Mouse (Mus musculus) cortical plate, adult 2 months (tissue): Measurements from ENCODE around the gene Rnf145.

Experiments used
- CTCF ChIP-seq: fragments of 200-500 bp; IDR thresholded peaks from 2 replicates; pipeline ENCODE4 v1.5.1; 2011; ENCODE audit warnings: mild to moderate bottlenecking, control low read depth, low read length; ENCODE audit not compliant: insufficient read depth; ENCODE audit errors: extremely low read depth
- POLR2A ChIP-seq: fragments of 200-500 bp; IDR thresholded peaks from 2 replicates; pipeline ENCODE4 v1.6.1; 2011; ENCODE audit warnings: mild to moderate bottlenecking, low read length, control low read depth; ENCODE audit not compliant: insufficient read depth; ENCODE audit errors: extremely low read depth

DNA sequence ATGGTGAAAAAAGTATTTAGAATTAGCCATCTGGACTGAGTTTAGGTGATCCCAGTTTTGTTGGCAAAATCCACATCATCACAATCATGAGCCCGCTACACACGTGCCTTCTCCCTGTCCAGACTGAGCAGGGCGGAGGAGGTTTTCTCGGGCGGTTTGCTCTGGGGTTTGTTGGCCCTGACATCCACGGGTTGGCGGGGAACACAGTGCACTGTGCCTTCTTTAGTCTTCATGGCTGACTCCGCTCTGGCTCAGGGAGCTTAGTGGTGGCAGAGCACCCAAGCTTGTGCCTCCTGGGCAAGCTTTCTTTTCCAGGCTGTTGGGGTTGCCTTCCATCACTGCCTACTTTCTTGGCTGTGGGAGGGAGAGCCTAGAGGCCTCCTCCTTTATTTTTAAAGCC, 41.6 kb downstream of the Rnf145 start:
- TF ChIP-seq CTCF (no peak), POLR2A (no peak)
